In genomic region chr11:68967337-68968282, GRCm38 (mm10) we compare ENCODE assay signal across 8 mouse cellular contexts. TPM values are rescaled to one million over a fixed set of nuclear protein-coding genes. Genes with fewer than 3 reads are reported as not detected.
DNase-seq lines count a peak whose midpoint lies in the region; ATAC-seq lines count a peak whose summit lies in the region.

Gene Slc25a35 (plus strand): TSS chr11:68968131.

- peak within 1 kb of the TSS; percentile 69 for H3K27ac ChIP-seq in hindbrain, embryonic 15.5 days (replicated peaks)

- no peaks in the 10 kb centered on the region for H3K27me3 ChIP-seq in hindbrain, embryonic 15.5 days

- H3K4me3 ChIP-seq in hindbrain, embryonic 15.5 days: peak within 1 kb of the TSS; percentile 81

- no peaks in the 10 kb centered on the region for H3K36me3 ChIP-seq in hindbrain, embryonic 15.5 days

- H3K4me2 ChIP-seq in hindbrain, embryonic 15.5 days: peak within 1 kb of the TSS; percentile 97

- H3K9ac ChIP-seq in hindbrain, embryonic 15.5 days: peak within 1 kb of the TSS; percentile 77

- peak; percentile 96 for ATAC-seq in hindbrain, embryonic 15.5 days (ENCODE audit: low FRiP score, low read depth)

- peaks cover 15% of the 10 kb centered on the region for H3K4me1 ChIP-seq in hindbrain, embryonic 15.5 days (replicated peaks)

- DNase-seq in T-cell, adult 2 months (ENCODE audit: low spot score): peak; percentile 82
- DNase-seq in cerebellum, postnatal 36 days: peak; percentile 91 to 93
- peak; percentile 88 to 93 for DNase-seq in frontal cortex, postnatal 36 days (ENCODE audit: low spot score in 2 of 2)
- peak; percentile 87 for DNase-seq in left cerebral cortex, adult 11 months (ENCODE audit: low spot score)
- DNase-seq in lung, postnatal 4 days: peak; percentile 94 to 95
- peak; percentile 65 for DNase-seq in retina, postnatal 7 days (ENCODE audit: low read depth, low spot score)
- peak; percentile 81 for DNase-seq in urinary bladder, adult 2 months (ENCODE audit: low spot score)

- WGBS in hindbrain, embryonic 15.5 days: under 1% methylated on average over 50 of the region's 50 CpGs

- no peaks in the 10 kb centered on the region for H3K9me3 ChIP-seq in hindbrain, embryonic 15.5 days

RNA-seq across cellular contexts. Expression of gene Slc25a35, which starts in this region (rescaled TPM):
- polyA plus RNA-seq in hindbrain, embryonic 15.5 days (2015; fragmentation: Nextera tagmentation; extraction: Ambion mirVana): 1.7 and 2.1 TPM in 2 replicates
- polyA plus RNA-seq in urinary bladder, adult 2 months (2012; rRNA removed): 27.3 and 32.4 TPM in 2 replicates

Comparison
In these comparisons a context has a peak if more than half of its experiments do, and no peak if none do; other contexts are left out.
1. Peak in every context shown above with its lines: DNase-seq, ATAC-seq, H3K4me3 ChIP-seq and H3K27ac ChIP-seq.